Mouse (Mus musculus) left cerebral cortex, adult 11 months (tissue): ENCODE results near the gene Slc26a10.
"Not testable (repeated sequence)": the region's sequence is repeated elsewhere in the genome, so short reads cannot be mapped to it uniquely, and the experiment has no call there.

Experiments
- DNase-seq: peaks from one replicate; pipeline ENCODE4 v3.0.0; 2022; ENCODE audit warnings: low spot score

Slc26a10 gene

DNA sequence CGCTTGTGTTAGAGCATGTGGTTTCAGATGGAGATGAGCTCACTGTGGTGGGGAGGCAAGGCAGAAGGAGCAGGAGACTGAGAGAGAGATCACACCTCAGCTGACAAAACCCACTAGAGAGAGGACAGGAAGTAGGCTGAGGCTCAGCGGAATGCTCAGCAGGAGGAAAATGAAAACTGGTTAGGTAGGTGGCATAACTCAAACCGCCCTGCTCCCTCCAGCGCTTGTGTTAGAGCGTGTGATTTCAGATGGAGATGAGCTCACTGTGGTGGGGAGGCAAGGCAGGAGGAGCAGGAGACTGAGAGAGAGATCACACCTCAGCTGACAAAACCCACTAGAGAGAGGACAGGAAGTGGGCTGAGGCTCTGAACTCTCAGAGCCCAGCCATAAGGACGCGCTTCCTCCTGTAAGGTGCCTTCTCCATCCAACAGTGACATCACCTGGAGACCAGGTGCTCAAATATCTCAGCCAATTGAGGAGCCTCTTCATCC is 17.6 kb downstream of the Slc26a10 start:
- DNase-seq = not testable (repeated sequence)

DNA sequence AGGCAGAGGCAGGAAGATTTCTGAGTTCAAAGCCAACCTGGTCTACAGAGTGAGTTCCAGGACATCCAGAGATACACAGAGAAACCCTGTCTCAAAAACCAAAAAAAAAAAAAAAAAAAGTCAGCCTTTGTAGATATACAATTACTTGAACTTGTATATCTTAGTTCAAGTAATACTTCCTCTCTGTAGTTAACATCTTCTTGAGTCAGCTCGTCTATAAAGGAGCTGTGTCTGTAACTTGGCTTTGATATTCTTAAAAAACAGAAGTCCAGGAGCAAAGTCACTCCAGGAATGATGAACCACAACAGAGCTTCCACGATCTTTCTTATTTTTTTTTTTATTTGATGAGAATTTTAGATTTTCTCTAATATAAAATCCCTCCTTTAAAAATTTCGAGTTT is 19.7 kb downstream of the Slc26a10 start:
- no peak for DNase-seq

DNA sequence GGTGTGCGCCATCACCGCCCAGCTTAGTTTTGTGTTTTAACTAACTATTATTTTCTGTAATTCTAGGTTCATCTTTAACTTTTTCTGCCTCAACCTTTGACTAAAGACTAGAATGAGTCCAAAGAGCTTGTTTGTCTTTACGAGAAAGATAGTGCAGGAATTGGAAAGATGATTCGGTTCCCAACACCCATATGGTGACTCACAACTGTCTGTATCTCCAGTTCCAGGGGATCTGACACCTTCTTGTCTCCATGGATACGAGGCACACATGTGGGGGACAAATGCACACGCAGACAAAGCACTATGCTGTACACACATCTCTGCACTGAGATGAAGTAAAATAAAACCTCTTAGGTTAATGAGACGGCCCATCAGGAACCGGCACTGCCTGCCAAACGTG is 20.4 kb downstream of the Slc26a10 start:
- DNase-seq = no peak

DNA sequence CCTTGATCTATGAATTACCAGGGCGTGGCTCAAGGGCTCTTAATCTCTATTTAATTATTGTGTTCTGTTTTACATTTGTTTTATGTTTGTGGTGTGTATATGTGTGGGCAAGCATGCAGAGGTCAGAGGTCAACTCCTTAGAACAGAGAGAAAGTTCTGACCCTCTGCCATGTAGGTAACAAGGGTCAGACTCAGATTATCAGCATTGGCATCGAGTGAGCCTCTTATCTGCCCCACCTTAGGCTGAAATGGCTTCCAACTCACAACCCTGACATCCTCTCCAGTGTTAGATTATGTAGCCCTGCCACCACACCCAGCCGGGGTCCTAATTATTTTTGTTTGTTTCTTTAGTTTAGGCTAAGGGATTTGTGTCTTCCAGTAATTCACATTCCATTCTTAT is 22.0 kb downstream of the Slc26a10 start:
- DNase-seq = no peak

DNA sequence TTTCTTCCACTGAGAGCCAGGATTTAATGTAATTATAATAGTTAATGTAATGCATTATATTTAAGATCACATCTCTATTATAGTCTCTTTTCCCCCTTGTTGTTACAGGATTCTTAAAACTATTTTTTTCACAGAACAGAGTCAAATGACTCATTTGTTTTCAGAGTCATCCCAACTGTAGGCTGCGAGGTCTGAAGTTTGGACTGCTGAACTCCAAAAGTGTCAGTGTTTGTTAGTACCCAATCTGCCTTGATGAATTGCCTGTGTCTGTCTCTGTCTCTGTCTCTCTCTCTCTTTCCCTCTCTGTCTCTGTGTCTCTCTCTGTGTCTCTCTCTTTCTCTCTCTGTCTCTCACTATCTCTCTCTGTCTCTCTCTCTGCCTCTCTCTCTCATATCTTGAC is 23.9 kb downstream of the Slc26a10 start:
- DNase-seq = no peak

DNA sequence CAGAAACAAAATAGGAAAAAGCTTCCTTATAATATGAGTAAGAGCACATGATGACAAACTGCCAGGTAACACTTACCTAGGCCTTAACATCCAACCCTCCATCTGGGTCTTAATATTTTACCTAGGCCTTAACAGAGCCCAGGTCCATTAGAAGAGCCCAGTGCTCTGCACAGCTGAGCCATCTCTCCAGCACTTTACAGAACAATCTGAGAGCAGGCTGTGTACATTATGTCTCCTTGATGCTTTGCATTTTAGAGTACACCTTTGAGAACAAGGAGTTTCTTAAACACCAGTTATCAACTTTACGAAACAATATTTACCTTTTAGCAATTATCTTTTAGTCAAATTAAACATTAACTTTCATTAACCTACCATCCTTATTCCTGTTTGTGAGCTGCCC is 24.4 kb downstream of the Slc26a10 start:
- no peak for DNase-seq

DNA sequence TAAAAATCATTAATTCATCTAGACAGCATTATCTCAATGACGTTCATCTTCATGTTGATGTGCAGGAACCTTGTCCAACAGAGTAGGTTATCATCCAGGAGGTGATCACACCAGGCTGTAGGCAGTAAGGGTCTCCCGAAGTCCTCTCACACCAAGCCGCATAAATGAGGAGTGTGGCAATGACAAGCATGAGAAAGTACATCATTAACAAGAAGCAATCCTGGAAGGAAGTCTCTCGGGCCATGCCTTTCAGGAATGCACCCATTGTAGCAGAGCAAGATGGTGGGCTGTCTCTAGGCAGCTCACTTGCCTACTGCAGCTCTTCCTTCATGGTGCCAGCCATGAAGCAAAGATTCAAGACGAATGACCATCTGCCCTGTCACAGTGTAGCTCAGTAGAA is 25.8 kb downstream of the Slc26a10 start:
- no peak for DNase-seq

DNA sequence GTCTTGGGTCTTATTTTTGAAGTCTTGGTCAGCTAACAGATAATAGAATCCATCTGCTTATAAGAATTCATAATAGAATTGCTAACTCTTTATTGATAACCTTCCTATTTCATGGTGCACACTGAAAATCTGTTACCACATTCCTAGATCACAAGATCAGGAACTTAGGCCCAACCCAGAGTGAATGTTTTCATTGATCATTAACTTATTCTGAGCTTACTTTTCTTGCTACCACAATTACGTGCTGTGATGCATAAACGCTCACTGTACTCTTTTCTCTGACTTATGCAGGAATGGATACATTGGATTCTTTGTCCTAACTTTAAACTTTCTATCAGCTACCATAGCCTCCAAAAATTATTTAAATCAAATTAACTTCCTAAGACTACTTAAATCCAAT is 26.2 kb downstream of the Slc26a10 start:
- no peak for DNase-seq

DNA sequence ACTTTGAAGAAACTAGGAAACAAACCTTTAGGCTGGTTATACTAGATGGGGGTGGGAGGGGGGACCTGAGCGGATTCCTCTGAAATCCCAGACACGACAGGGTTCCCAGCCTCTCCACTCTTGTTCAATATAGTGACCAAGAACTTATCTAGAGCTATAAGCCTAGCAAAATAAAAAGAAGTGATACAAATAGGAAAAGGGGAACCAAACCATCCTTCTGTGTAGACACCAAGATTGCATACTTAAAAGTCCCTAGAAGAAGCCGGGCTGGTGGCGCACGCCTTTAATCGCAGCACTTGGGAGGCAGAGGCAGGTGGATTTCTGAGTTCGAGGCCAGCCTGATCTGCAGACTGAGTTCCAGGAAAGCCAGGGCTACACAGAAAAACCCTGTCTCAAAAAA is 27.1 kb downstream of the Slc26a10 start:
- DNase-seq = no peak

DNA sequence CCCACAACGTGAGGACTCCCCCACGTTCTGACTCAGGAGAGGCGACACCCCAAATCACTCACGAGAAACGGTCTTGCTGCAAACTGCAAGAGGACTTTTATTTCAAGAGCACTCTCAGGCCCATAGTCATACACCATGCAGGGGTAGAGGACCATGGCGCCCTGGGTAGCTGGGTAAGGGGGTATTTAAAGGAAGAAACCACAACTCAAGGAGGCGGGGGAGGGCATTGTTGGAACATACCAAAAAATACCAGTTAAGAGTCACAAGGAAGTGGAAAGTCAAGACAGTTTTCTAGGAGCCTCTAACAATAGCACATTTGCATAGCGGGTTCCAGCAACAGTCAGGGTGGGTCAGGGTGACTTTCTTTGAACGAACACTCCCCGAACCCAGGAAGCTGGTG is 27.9 kb downstream of the Slc26a10 start:
- DNase-seq = not testable (repeated sequence)

DNA sequence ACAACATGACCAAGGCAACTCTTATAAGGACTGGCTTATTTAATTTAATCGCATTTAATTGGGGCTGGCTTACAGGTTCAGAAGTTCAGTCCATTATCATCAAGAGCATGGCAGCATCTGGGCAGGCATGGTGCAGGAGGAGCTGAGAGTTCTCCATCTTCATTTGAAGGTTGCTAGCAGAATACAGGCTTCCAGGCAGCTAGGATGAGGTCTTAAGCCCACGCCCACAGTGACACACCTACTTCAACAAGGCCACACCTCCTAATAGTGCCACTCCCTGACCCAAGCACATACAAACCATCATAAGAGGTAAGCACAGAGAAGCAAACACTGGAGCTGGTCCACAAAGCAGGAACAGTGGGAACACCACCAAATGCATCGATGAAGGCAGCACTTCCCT is 29.2 kb downstream of the Slc26a10 start:
- not testable (repeated sequence) for DNase-seq

DNA sequence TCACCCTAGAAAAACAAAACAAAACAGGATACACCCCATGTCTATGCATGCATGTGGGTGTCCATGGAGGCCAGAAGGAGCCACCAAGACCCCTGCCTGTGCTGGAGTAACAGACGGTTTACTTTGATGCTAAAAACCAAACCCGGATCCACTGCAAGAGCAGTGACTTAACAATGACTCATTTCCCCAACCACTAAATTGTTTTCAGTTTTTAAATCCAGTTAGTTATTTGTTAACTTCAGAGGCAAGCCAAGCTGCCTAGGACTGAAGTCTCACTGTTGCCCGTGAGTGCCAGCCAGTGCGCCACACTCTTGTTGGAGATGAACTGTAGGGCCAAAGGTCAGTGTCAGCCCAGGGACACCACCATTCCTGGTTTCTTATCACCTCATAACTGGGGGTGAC is 30.0 kb downstream of the Slc26a10 start:
- no peak for DNase-seq

DNA sequence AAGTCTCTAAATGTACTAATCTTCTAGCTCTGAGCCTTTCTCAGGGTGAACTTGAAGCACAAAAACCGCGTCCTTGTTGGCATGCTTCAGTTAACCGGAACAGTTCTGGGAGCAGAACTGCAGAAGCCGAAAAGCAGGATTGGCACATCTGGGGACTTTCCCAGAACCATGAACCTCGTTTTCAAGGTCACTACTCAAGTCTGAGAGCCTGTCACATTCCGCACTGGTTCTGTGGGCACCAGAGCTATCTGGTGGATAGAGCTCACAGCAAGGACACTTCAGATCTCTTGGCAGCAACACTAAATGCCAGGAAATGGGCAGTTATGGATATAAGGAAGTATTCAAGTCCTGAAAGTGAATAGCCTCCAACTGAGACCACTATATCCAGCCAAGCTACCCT is 33.3 kb downstream of the Slc26a10 start:
- no peak for DNase-seq

DNA sequence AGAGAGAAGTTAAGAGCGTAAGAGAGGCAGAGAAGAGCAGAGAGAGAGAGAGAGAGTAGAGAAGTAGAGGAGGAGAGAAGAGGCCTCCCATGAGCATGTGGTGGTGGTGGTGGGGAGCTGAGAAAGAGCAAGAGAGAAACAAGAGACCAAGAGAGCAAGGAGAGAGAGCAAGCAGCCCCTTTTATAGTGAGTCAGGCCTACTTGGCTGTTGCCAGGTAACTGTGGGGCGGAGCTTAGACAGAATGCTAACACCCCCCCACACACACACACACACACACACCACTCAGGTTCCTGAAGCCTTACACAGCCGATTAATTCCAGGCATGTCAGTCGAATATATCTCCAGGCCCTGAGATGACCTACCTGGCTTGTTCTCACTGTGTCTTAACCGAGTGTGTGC is 35.1 kb downstream of the Slc26a10 start:
- no peak for DNase-seq

DNA sequence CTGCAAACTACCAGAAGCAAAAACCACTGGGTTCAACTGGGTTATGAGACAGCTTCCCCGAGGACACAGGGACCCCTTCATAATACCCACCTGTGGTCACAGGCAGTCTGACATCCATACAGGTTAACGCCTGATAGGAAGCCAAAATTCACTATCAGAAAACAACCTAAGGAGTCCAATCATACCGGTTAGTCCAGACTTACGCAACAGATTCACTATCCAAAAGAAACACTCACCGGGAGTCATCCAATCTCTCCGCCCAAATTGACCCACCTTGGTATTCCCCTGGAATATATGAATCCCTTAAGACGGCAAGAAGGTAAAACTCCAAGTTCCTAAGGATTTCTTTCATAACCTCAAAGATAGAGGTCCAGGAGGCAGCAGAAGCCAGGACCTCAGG is 35.9 kb downstream of the Slc26a10 start:
- no peak for DNase-seq

DNA sequence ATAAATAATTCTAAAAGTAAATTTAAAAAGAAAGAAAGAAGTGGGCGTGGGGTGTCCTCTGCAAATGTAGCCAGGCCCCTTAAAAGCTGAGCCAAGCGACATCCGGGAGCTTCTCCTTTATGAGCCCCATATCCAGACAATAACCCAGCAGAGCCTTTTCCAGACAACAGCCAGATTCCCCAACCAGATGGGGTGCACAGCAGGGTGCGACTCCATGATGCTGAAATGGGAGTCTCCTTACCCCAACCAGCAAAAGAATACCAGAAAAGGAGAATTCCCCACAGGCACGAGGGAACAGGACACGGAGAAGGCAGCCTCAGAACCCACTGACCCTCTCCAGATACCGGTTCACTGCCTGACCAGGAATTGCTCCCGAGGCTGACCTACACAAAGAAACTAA is 37.2 kb downstream of the Slc26a10 start:
- no peak for DNase-seq

DNA sequence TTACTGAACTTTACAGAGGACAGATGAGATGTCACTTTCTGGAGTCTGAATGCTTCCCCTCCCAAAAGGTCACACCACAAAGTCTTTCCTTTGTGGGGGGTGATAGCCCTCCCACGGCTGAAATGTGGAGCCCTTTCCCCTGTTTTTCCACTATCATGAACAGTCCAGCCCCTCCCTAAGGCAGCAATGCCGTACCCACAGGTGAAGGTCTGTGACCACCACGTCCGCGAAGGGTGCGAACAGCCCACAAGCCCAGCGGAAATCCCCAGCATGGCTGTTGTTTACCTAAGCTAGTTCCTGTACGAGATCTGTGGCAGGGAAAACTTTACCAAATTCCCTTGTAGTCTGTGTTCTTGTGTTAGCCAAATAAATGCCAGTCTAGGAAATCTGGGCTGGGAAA is 38.9 kb downstream of the Slc26a10 start:
- DNase-seq = no peak

DNA sequence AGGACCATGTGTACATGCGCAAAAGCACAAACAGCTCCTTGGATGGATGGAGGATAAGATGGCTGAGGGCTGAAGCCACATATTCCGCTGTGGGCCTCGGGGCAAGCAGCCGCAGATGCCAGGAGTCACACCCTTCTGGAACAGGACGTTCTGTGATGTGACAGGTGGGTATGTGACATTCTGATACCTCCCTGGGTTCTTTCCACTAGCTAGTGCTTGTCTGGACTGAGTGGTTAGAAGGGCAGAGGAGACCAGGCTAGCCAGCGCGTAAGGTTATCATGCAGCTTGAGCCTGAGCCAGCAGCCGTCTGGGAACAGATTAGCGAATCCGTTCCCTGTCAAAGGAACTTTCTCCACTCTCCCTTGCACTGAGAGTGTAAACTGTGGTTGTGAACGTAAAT is 39.5 kb downstream of the Slc26a10 start:
- no peak for DNase-seq

DNA sequence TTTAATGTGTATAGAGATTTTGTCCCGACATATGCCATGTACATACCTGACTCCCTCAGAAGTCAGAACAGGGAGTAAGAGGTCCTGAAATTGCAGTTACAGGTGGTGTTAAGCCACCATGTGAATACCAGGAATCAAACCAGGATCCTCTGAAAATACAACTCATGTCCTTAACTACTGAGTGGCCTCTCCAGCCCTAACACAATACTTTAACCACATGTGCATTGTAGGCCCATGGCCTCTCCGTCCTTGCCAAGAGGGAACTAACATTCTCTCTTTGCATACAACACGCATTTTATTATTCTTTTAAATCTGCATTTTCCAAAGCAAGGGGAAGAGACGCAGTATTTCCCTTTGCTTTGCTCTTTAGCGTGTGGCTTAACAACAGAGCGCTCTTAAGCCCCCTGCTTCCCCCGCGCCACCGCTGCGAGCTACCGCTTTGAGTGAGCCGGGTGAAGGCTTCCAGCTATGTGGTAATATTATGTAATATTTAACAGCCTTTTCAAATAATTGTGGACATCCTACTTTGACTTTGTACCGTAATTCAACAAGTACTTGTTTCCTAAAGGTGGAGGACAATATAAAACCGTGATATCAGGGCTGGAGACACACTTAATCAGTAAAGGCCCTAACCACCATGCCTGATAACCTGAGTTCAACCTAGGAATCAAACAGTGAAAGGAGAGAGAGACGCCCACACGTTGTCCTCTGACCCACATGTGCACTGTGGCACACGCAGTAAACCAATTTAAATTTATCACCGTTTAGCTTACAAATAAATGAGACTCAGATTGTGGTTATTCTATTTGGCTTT is 41.9 kb downstream of the Slc26a10 start:
- no peak for DNase-seq

DNA sequence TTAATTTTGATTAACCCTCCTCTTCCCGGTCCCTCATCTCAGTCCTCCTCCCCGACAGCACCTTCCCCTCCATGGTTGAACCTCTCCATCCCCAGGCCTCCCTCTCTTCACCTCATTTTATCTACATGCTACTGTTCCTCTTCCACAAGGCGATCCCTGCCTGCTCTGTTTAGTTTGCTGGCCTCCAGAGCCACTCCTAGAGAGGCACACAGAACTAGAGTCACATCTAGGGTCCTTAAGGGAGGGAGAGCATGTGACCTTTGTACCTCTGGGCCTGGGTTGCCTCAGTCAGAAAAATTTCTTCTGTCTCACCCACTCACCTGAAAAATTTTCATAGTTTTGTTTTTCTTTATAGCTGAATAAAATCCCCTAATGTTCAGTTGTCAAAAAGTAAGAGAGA is 42.5 kb downstream of the Slc26a10 start:
- no peak for DNase-seq

DNA sequence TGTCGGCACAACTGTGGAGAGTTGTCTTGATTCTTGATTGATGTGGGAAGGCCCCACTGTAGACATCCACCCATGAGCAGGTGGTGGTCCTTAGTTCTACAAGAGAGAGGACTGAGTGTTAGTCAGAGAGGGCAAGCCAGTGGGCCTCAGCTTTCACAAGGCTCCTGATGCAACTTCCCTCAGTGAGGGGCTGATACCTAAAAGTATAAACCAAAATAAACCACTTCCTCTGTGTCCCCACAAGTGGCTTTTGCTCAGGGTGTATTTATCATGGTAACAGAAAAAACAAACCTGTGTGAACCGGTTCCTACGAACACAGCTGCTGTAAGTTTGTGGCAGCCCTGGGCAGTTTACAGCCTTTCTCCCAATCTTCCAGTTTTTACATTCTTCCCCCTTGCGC is 43.9 kb downstream of the Slc26a10 start:
- no peak for DNase-seq

DNA sequence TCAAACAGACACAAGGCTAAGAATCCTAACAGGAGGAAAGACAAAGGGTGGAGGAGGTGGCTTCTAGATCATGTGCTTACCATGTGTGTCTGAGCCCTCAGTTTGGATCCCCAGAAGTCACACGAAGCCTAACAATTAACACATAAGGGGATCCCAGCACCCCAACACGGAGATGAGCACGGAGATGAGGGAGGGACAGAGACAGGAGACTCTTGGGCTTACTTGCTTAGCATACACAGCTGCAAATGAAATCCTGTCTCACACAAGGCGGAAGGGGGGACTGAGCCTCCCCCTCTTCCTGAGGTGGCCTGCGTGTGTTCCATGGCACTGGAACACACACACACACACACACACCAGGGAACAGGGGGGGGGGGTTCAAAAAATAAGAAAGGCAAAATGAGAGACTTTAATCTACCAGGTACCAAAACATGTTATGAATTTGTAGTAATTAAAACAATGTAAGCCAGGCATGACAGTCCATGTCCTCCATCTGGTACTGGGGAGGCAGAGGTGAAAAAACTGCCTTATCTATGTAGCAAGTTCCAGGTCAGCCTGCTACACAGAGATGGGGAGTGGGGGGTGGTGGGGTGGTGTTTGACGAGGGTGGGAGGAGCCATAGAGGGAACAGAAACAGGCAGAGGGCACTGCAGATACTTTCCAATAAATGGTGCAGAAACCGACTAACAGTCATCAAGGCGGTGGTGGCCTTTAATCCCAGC is 45.2 kb downstream of the Slc26a10 start:
- no peak for DNase-seq

DNA sequence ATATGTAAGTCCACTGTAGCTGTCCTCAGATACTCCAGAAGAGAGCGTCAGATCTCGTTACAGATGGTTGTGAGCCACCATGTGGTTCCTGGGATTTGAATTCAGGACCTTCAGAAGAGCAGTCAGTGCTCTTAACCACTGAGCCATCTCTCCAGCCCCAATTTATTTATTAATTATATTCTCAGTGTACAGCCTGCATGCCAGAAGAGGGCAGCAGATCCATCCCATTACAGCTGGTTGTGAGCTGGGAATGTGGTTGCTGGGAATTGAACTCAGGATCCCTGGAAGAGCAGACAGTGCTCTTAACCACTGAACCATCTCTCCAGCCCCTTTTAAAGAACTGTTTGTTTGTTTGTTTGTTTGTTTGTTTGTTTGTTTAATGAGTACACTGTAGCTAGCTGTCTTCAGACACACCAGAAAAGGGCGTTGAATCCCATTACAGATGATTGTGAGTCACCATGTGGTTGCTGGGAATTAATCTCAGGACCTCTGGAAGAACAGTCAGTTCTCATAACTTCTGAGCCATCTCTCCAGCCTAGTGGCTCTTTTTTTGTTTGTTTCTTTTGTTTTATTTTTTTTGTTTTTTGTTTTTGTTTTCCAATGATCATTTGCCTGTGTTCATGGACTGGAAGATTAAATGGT is 45.9 kb downstream of the Slc26a10 start:
- DNase-seq = not testable (repeated sequence)
